Mouse (Mus musculus) brain, embryonic 14.5 days (tissue): ENCODE measurements around the gene Scn3b. TPM values are rescaled to one million over a fixed set of nuclear protein-coding genes. Genes with fewer than 3 reads are reported as not detected.

ENCODE experiments used
- DNase-seq: peaks from one replicate; pipeline ENCODE4 v3.0.0-alpha.2; 2011; ENCODE audit warnings: low read depth
- CTCF ChIP-seq: fragments of 200-500 bp; IDR thresholded peaks from 2 replicates; pipeline ENCODE4 v1.5.1; 2012; ENCODE audit warnings: inconsistent platforms, mild to moderate bottlenecking, moderate library complexity, borderline replicate concordance; ENCODE audit not compliant: insufficient read depth, insufficient read length; ENCODE audit errors: extremely low read depth
- POLR2A ChIP-seq: fragments of 200-500 bp; IDR thresholded peaks from 2 replicates; pipeline ENCODE4 v1.6.1; 2012; ENCODE audit warnings: mild to moderate bottlenecking, inconsistent platforms, borderline replicate concordance; ENCODE audit not compliant: poor library complexity, insufficient read depth, insufficient read length, severe bottlenecking; ENCODE audit errors: extremely low read depth
- polyA plus RNA-seq: library from polyadenylated mRNA; depleted of rRNA; stranded (reverse); fragments of >200 nt; gene quantifications from 2 replicates; pipeline ENCODE4 v1.2.3, GENCODE M21; 2012

The Scn3b gene
- polyA plus RNA-seq, 1 experiment, result 120 TPM

GRCm38 (mm10) chr9:40320879-40321667 lies 52.1 kb downstream of the Scn3b start:
- DNase-seq, result no peak
- no peak for TF ChIP-seq CTCF
- TF ChIP-seq POLR2A, result no peak

GRCm38 (mm10) chr9:40321668-40322003 lies 52.6 kb downstream of the Scn3b start:
- TF ChIP-seq POLR2A (no peak), CTCF (no peak)
- no peak for DNase-seq

- DNase-seq, result no peak
- TF ChIP-seq CTCF, result no peak
- no peak for TF ChIP-seq POLR2A
Measured at GRCm38 (mm10) chr9:40322372-40322771, 53.4 kb downstream of the Scn3b start.

GRCm38 (mm10) chr9:40323171-40323570 lies 54.2 kb downstream of the Scn3b start:
- TF ChIP-seq POLR2A (no peak), CTCF (no peak)
- no peak for DNase-seq

- TF ChIP-seq CTCF (no peak), POLR2A (no peak)
Measured at GRCm38 (mm10) chr9:40323773-40324172, 54.8 kb downstream of the Scn3b start.

GRCm38 (mm10) chr9:40324232-40324792 lies 55.3 kb downstream of the Scn3b start:
- DNase-seq, result no peak
- TF ChIP-seq CTCF, result no peak

More at GRCm38 (mm10) chr9:40323773-40324172, 54.8 kb downstream of the Scn3b start:
- DNase-seq, result no peak

- TF ChIP-seq CTCF (no peak), POLR2A (no peak)
- DNase-seq, result no peak
Measured at GRCm38 (mm10) chr9:40324826-40325225, 55.8 kb downstream of the Scn3b start.

GRCm38 (mm10) chr9:40326260-40326915 lies 57.4 kb downstream of the Scn3b start:
- no peak for DNase-seq
- no peak for TF ChIP-seq POLR2A
- no peak for TF ChIP-seq CTCF

- peak; percentile 92 for DNase-seq
- TF ChIP-seq CTCF (peak; percentile 99), POLR2A (no peak)
Measured at GRCm38 (mm10) chr9:40330609-40331382, 61.8 kb downstream of the Scn3b start.

- DNase-seq, result no peak
- no peak for TF ChIP-seq POLR2A
Measured at GRCm38 (mm10) chr9:40331411-40332286, 62.6 kb downstream of the Scn3b start.
